Mouse (Mus musculus) embryonic facial prominence, embryonic 15.5 days (tissue): ENCODE results near the gene Crabp2. TPM values are rescaled to one million over a fixed set of nuclear protein-coding genes. Genes with fewer than 3 reads are reported as not detected.

ENCODE experiments used
- ATAC-seq: fragments of 200-750 bp; cut with Nextera tagmentation; 2 replicates; pipeline ENCODE4 v1.8.0; 2017; ENCODE audit warnings: low read depth, moderate TSS enrichment; ENCODE audit not compliant: insufficient number of reproducible peaks, low FRiP score, low TSS enrichment
- H3K27ac ChIP-seq: fragments of 300-500 bp; sonication (generic); replicated peaks from 2 replicates; pipeline ENCODE4 v1.5.1; 2015; ENCODE audit warnings: mild to moderate bottlenecking, inconsistent platforms
- H3K27me3 ChIP-seq: fragments of 300-500 bp; sonication (generic); 2 replicates; pipeline ENCODE4 v1.6.1; 2015; ENCODE audit warnings: inconsistent platforms
- H3K36me3 ChIP-seq: fragments of 300-500 bp; sonication (generic); 2 replicates; pipeline ENCODE4 v1.6.1; 2015; ENCODE audit warnings: mild to moderate bottlenecking, inconsistent platforms
- H3K4me1 ChIP-seq: fragments of 300-500 bp; sonication (generic); 2 replicates; pipeline ENCODE4 v1.6.1; 2015; ENCODE audit warnings: inconsistent platforms
- H3K4me2 ChIP-seq: fragments of 300-500 bp; sonication (generic); replicated peaks from 2 replicates; pipeline ENCODE4 v1.6.1; 2015; ENCODE audit warnings: mild to moderate bottlenecking, inconsistent platforms
- H3K4me3 ChIP-seq: fragments of 300-500 bp; sonication (generic); replicated peaks from 2 replicates; pipeline ENCODE4 v1.5.1; 2015; ENCODE audit warnings: mild to moderate bottlenecking, inconsistent platforms
- H3K9ac ChIP-seq: fragments of 300-500 bp; sonication (generic); 2 replicates; pipeline ENCODE4 v1.6.1; 2015; ENCODE audit warnings: inconsistent platforms
- H3K9me3 ChIP-seq: fragments of 300-500 bp; sonication (generic); replicated peaks from 2 replicates; pipeline ENCODE4 v1.6.1; 2016; ENCODE audit warnings: inconsistent platforms
- WGBS: fragments of 180-500 bp; shearing (Covaris S2); methylation state at CpG from one replicate; pipeline ENCODE4 v1.1.7; 2015; 5-methylcytosine and 5-hydroxymethylcytosine counted together
- polyA plus RNA-seq: library from polyadenylated mRNA; unstranded; fragments of >200 nt; fragmentation: Nextera tagmentation; extraction: Ambion mirVana; gene quantifications from 2 replicates; pipeline ENCODE4 v1.2.1, GENCODE M21; 2015

Gene Crabp2
- polyA plus RNA-seq, 1 experiment from 2014 or later: 206 TPM

DNA sequence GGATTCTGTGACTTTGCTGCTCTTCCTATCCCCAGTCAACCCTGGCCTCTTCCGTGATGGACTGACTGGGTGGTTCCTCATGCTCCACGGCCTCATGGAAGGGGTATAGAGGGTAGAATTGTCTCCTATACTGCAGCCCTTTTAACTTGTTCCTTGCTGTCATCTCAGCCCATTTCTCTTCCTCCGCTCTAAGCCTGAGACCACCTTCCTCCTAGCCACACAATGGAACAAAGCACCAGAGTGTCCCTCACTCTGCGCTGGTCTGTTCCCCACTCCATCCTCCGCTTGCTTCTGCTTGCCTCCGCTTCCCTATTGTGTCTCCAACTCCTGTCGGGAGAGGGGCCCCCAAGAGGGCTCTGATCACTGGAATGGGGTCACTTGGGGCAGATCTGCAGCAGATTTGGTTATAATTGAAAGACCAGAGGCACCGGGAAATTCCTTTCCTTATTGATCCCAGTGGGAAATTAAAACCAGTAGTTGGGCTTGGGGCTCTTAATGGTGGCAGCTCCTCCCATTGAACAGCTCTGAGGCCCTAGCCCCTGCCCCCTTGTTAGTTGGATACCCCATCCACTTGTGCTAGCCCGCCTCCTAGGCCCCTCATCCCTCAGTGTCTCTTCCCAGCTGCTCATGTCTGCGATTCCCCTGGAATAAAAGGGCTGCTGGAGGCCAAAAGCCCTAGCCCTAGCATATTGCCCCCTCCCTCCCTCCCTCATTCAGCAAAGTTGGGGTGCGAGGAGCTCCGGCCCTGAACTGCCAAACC, 2.5 kb upstream of the Crabp2 start:
- Histone ChIP-seq H3K27me3 (no peaks in the 10 kb centered on the region), H3K4me3 (no peak overlapping the region), H3K36me3 (peaks cover 21% of the 10 kb centered on the region), H3K27ac (peak overlapping the region; percentile 91), H3K4me2 (0 out of 2 replicates have a peak overlapping the region, but pooled peaks have one; percentile 72), H3K9ac (no peak overlapping the region), H3K9me3 (no peaks in the 10 kb centered on the region), H3K4me1 (peaks cover 68% of the 10 kb centered on the region)
- 22% methylated on average over 12 of the region's 12 CpGs for whole genome bisulfite sequencing
- ATAC-seq: no peak

DNA sequence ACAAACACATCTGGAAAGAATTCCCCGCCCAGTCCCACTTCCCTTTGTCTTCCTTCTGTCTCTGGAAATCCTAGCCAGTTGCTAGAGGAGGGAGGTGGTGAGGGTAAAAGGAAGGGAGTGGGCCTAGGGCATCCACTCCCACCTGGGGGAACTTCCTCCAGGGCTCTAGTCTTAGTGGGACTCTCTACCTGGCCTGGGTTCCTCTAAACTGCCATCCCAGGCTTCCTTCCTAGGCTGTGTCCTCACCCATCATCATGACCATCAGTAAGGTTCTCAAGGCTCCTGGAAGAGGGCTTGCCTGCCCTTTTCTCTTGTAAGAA, 2.0 kb upstream of the Crabp2 start:
- Histone ChIP-seq H3K27me3 (no peaks in the 10 kb centered on the region), H3K36me3 (peaks cover 15% of the 10 kb centered on the region), H3K9ac (no peak overlapping the region; the same call in 1 of the 2 replicates), H3K4me2 (peak overlapping the region; percentile 72; the same call in 1 of the 2 replicates), H3K4me1 (peaks cover 73% of the 10 kb centered on the region), H3K4me3 (no peak overlapping the region), H3K27ac (peak overlapping the region; percentile 91), H3K9me3 (no peaks in the 10 kb centered on the region)
- ATAC-seq: no peak
- 18% methylated on average over 1 of the region's 1 CpGs for WGBS

DNA sequence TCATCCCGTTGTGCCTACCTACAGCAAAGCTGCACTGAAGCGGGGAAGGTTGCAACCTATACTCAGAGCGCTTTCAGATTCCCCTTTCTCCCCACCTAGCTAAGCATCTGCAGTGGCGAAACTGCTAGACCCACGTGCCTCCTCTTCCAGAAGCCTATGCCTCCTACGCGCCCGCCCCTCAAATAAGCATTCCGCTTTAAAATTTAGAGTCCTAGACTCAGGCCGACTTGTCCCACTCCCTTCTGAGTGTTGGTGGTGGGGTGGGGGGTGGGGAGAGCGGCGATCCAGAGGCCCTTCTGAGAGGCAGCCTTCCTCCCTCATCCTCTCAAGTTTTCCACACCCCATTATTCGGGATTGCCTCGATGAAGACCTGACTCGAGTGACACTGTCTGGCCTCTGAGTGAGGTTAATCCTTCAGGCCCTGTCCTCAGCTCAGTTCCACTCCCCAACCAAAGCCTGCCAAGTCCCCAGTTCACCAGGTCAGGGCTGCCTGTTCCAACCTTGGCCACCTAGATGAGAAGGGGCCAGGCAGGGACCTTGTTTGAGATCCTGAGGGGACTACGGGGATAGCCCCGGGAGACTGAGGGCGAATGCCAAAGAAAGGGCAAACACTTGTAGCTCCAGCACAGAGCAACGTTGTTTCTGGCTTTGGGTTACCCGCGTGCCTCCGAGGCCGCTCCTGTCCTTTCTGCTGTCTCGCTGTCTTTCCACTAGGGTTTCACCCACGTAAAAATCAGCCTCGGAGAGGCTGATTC, 1.2 kb upstream of the Crabp2 start:
- Histone ChIP-seq H3K4me2 (peak overlapping the region; percentile 72), H3K27me3 (no peaks in the 10 kb centered on the region), H3K4me3 (peak overlapping the region; percentile 47), H3K9ac (no peak overlapping the region), H3K27ac (peak overlapping the region; percentile 91), H3K4me1 (peaks cover 80% of the 10 kb centered on the region), H3K9me3 (no peaks in the 10 kb centered on the region), H3K36me3 (peaks cover 8% of the 10 kb centered on the region)
- 5% methylated on average over 26 of the region's 26 CpGs for WGBS
- ATAC-seq: no peak

DNA sequence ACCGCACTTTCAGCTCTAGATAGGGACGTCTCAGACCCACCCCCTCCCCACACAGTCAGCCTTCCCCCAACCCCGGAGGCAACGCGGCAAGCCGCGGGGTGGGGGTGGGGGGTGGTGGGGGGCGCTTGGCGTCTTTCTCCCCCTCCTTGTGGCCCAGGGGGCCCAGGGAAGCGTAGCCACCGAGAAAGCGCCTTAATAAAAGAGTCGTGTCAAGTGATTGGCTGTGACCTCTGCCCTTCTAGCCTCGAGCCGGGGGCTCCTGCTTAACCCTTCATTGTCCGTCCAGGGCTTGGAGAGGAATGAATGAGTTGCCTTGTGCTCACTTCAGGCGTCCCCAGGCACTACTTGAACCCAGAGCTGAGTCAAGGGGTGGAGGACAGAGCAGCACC, 661 bp upstream of the Crabp2 start:
- Histone ChIP-seq H3K36me3 (0 out of 2 replicates have a peak, but pooled peaks cover 4% of the 10 kb centered on the region), H3K4me3 (peak overlapping the region; percentile 47), H3K27me3 (no peaks in the 10 kb centered on the region), H3K4me1 (peaks cover 86% of the 10 kb centered on the region), H3K27ac (peak overlapping the region; percentile 91), H3K4me2 (peak overlapping the region; percentile 72), H3K9ac (no peak overlapping the region), H3K9me3 (no peaks in the 10 kb centered on the region)
- 1% methylated on average over 17 of the region's 17 CpGs for WGBS
- no peak for ATAC-seq

DNA sequence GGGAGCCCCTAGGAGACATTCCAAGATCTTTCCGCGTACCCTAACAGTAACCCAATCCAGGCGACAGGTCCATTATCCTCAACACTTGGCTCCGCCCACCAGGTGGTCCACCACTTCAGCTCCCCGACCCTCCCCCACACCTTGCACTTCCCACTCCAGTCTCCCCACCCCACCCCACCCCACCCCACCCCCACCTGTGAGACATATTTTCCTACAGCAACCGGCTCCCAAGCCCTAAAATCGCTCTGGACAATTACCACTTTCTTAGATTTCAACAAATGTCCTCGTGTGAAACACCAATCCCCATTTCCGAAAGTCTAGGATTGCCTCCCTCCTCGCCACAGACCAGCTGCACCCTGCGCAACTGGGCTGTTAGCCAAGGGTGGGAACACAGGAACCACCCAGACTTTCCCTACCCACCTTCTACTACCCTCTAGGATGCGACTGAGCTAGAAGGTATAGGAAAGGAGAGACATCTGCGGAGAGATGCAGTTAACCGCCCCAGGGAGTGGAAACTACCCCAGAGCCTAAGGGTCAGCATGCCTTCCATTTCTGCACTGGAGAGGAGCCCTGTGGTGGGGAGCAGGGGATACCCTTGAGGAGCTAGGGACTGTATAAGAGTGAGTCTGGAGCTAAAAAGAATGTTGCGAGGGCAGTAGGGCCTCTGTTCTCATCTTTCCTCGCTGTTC, 944 bp downstream of the Crabp2 start:
- peak overlapping the region; percentile 29; the same call in 1 of the 2 replicates for H3K9ac ChIP-seq
- H3K9me3 ChIP-seq: no peaks in the 10 kb centered on the region
- H3K4me3 ChIP-seq: peak overlapping the region; percentile 47
- H3K27ac ChIP-seq: peak overlapping the region; percentile 91
- WGBS: 5% methylated on average over 16 of the region's 16 CpGs
- H3K36me3 ChIP-seq: peaks cover 11% of the 10 kb centered on the region
- no peak for ATAC-seq
- no peaks in the 10 kb centered on the region for H3K27me3 ChIP-seq
- peaks cover 87% of the 10 kb centered on the region for H3K4me1 ChIP-seq
- peak overlapping the region; percentile 72 for H3K4me2 ChIP-seq

DNA sequence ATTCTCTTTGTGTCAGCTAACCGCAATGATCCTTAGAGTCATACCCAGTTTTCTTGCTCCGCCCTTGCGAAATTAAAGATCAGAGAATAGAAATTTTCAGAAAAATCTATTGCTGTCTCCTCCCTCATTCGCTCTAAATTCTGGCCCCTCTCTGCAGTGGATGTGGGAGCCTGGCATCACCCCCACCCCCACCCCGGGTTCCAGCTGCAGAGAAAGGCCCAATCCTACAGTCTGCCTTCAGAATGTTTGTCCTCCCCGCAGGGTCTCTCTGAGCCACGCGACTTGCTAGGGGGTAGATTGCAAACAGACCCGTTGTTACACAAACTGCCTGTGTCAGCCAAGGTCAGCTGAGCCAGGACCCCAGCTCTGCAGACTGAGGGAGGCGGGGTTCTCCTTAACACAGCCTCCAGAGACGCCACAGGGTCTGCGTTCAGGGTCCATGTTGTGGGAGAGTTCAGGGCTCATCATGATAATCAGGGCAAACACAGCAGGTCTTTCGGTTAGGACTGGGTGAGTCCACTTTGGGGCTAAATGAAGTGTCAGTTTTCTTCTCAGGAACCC, 1.6 kb downstream of the Crabp2 start:
- Histone ChIP-seq H3K27ac (peak overlapping the region; percentile 91), H3K9ac (peak overlapping the region; percentile 28; the same call in 1 of the 2 replicates), H3K4me1 (peaks cover 81% of the 10 kb centered on the region), H3K4me2 (peak overlapping the region; percentile 72), H3K4me3 (peak overlapping the region; percentile 47), H3K36me3 (peaks cover 11% of the 10 kb centered on the region), H3K27me3 (no peaks in the 10 kb centered on the region), H3K9me3 (no peaks in the 10 kb centered on the region)
- ATAC-seq: 0 out of 2 replicates have a peak, but pooled peaks have one; percentile 6
- 6% methylated on average over 13 of the region's 13 CpGs for WGBS

DNA sequence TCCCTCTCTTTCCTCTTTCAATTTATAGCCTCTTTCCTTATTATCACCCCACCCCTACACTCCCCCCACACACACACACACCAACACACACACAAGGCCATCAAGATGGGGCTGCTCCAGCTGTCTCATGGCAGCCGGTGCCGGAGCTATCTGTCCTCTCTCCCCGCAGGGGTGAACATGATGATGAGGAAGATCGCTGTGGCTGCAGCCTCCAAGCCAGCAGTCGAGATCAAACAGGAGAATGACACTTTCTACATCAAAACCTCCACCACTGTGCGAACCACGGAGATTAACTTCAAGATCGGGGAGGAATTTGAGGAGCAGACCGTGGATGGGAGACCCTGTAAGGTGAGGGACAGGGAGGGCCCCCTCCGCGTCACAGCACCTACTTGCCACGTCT, 3.5 kb downstream of the Crabp2 start:
- H3K36me3 ChIP-seq: peaks cover 11% of the 10 kb centered on the region
- no peaks in the 10 kb centered on the region for H3K27me3 ChIP-seq
- no peak; the same call in 1 of the 2 replicates for ATAC-seq
- peak overlapping the region; percentile 30 for H3K4me3 ChIP-seq
- WGBS: 19% methylated on average over 12 of the region's 12 CpGs
- H3K4me1 ChIP-seq: peaks cover 62% of the 10 kb centered on the region
- peak overlapping the region; percentile 85 for H3K27ac ChIP-seq
- H3K9me3 ChIP-seq: no peaks in the 10 kb centered on the region
- H3K9ac ChIP-seq: no peak overlapping the region
- H3K4me2 ChIP-seq: peak overlapping the region; percentile 72

DNA sequence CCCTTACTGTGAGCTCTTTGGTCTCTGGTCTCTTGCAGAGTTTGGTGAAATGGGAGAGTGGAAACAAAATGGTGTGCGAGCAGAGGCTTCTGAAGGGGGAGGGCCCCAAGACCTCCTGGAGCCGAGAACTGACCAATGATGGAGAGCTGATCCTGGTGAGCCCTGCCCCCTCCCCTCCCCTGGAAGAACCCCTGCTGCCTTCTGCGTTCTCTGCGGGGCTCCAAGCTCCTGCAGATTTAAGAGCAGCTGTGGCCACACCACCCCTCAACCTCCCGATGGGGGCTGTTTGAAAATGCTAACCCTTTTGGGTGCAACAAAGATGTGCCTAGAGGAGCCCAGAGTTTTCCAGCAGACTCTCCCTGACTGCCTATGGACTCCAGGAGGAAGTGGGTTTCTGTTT, 4.0 kb downstream of the Crabp2 start:
- H3K4me3 ChIP-seq: peak overlapping the region; percentile 30
- ATAC-seq: peak; percentile 75
- no peaks in the 10 kb centered on the region for H3K9me3 ChIP-seq
- H3K27ac ChIP-seq: peak overlapping the region; percentile 85
- H3K4me2 ChIP-seq: peak overlapping the region; percentile 72
- peaks cover 57% of the 10 kb centered on the region for H3K4me1 ChIP-seq
- H3K36me3 ChIP-seq: peaks cover 11% of the 10 kb centered on the region
- WGBS: 7% methylated on average over 5 of the region's 5 CpGs
- no peak overlapping the region for H3K9ac ChIP-seq
- H3K27me3 ChIP-seq: no peaks in the 10 kb centered on the region

DNA sequence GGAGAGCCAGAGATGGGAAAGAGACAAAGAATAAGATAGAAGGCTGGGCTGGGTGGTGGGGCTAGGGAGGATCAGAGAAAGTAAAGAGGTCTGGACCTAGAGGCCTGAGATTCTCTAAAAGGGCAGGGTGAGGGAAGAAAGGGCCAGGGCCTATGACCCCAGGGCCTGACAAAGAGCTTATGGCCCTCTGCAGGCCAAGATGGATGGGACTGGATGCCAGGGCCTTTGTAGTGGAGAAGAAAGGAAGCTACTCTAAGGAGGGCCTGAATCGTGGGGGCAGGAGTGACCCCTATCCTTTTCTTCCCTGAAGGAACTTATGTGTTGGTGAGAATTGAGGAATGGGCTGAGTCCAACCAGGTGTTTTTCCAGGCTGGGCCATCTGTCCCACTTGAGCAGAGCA, 9.6 kb downstream of the Crabp2 start:
- no peak overlapping the region for H3K9ac ChIP-seq
- no peak for ATAC-seq
- H3K4me2 ChIP-seq: no peak overlapping the region
- no peaks in the 10 kb centered on the region for H3K27me3 ChIP-seq
- WGBS: 35% methylated on average over 1 of the region's 1 CpGs
- H3K4me3 ChIP-seq: no peak overlapping the region
- H3K36me3 ChIP-seq: peaks cover 7% of the 10 kb centered on the region
- peaks cover 36% of the 10 kb centered on the region for H3K4me1 ChIP-seq
- no peaks in the 10 kb centered on the region for H3K9me3 ChIP-seq
- no peak overlapping the region for H3K27ac ChIP-seq

DNA sequence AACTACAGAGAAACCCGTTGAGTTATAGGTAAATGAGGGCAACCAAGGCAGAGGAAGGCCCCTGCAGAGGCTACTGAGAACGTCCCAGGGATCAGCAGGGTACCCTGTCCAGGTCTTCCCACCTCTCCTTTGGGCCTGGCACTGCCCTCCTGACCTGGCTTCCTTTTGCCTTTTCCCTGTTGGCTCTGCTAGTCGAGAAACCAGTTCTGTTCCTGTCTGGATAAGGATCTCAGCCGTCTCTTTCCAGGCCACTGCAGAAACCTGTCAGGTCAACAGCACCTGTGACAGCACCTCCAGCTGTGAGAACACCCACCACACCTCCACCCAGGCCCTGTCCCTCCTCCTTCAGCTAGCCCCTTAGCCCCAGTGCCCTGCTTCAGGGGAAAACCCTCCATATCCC, 10.0 kb downstream of the Crabp2 start:
- Histone ChIP-seq H3K9me3 (no peaks in the 10 kb centered on the region), H3K36me3 (peaks cover 3% of the 10 kb centered on the region; the same call in 1 of the 2 replicates), H3K4me3 (no peak overlapping the region), H3K4me2 (no peak overlapping the region), H3K27ac (peak overlapping the region; percentile 97), H3K4me1 (peaks cover 33% of the 10 kb centered on the region), H3K27me3 (no peaks in the 10 kb centered on the region), H3K9ac (no peak overlapping the region)
- 13% methylated on average over 4 of the region's 4 CpGs for WGBS
- ATAC-seq: no peak

DNA sequence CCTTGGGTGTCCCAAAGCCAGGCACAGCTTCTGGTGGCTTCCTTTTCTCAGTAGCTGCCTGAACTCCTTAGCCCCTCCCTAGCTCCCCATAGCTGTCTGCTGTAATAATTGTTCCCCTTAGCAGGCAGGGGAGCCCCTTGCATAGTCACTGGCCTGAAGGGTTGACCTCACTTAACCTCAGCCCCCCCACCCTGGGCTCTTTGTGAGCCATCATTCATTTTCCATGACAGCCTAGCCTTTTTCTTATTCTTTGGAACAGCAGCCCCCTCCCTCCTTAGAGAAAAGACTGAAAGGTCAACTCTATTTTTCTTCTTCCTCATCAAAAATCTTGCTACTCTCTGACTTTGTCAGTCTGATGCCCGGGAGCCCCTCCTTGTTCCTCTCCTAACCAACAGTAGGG, 10.5 kb downstream of the Crabp2 start:
- ATAC-seq: no peak
- H3K4me3 ChIP-seq: no peak overlapping the region
- H3K4me1 ChIP-seq: peaks cover 33% of the 10 kb centered on the region
- H3K36me3 ChIP-seq: no peaks in the 10 kb centered on the region
- 38% methylated on average over 1 of the region's 1 CpGs for WGBS
- no peaks in the 10 kb centered on the region for H3K27me3 ChIP-seq
- peak overlapping the region; percentile 97 for H3K27ac ChIP-seq
- H3K9ac ChIP-seq: no peak overlapping the region
- H3K9me3 ChIP-seq: no peaks in the 10 kb centered on the region
- H3K4me2 ChIP-seq: no peak overlapping the region
